Mouse (Mus musculus) heart, adult 2 months (tissue): ENCODE results near the gene Kcna5. TPM values are rescaled to one million over a fixed set of nuclear protein-coding genes. Genes with fewer than 3 reads are reported as not detected.

Experiments
- DNase-seq, 2 experiments: peaks; one replicate each; pipeline ENCODE4 v3.0.0; 2021
- H3K27ac ChIP-seq: fragments of 200-600 bp; 2 replicates; pipeline ENCODE4 v1.8.1; 2022
- H3K27me3 ChIP-seq: fragments of 200-500 bp; 2 replicates; pipeline ENCODE4 v1.6.1; 2012; ENCODE audit warnings: mild to moderate bottlenecking, low read length, inconsistent platforms, mixed read lengths; ENCODE audit not compliant: control insufficient read depth, insufficient read depth
- H3K36me3 ChIP-seq: fragments of 200-500 bp; 2 replicates; pipeline ENCODE4 v1.6.1; 2012; ENCODE audit warnings: low read length, inconsistent platforms; ENCODE audit not compliant: control insufficient read depth, insufficient read depth
- H3K4me1 ChIP-seq: fragments of 200-500 bp; 2 replicates; pipeline ENCODE4 v1.6.1; 2011; ENCODE audit warnings: low read length; ENCODE audit not compliant: control insufficient read depth, insufficient read depth
- H3K4me3 ChIP-seq: fragments of 200-600 bp; 2 replicates; pipeline ENCODE4 v1.8.1; 2022
- H3K79me2 ChIP-seq: fragments of 200-500 bp; replicated peaks from 2 replicates; pipeline ENCODE4 v1.6.1; 2012; ENCODE audit warnings: mild to moderate bottlenecking, inconsistent platforms, low read length, moderate library complexity, mixed read lengths; ENCODE audit not compliant: control insufficient read depth, insufficient read depth
- H3K9ac ChIP-seq: fragments of 200-500 bp; 2 replicates; pipeline ENCODE4 v1.6.1; 2012; ENCODE audit warnings: low read depth, mild to moderate bottlenecking, control low read depth, inconsistent platforms, low read length, mixed read lengths
- CTCF ChIP-seq: fragments of 200-600 bp; IDR thresholded peaks from 2 replicates; pipeline ENCODE4 v1.8.1; 2022; ENCODE audit warnings: antibody characterized with exemption, mild to moderate bottlenecking, moderate library complexity
- EP300 ChIP-seq: fragments of 200-500 bp; IDR thresholded peaks from 2 replicates; pipeline ENCODE4 v1.6.1; 2011; ENCODE audit warnings: low read depth, low read length, control low read depth; ENCODE audit not compliant: insufficient read depth
- POLR2A ChIP-seq: fragments of 200-500 bp; IDR thresholded peaks from 2 replicates; pipeline ENCODE4 v1.6.1; 2011; ENCODE audit warnings: mild to moderate bottlenecking, low read depth, low read length, control low read depth; ENCODE audit not compliant: insufficient read depth
- WGBS: fragments of 180-500 bp; shearing (Covaris S2); methylation state at CpG from one replicate; pipeline ENCODE4 v1.1.7; 2018; 5-methylcytosine and 5-hydroxymethylcytosine counted together
- intact Hi-C: fragments of 180-260 bp; cut with DNase I; formaldehyde crosslinking; loops from one replicate; pipeline ENCODE4 v1.15.1; 2025
- polyA plus RNA-seq: library from polyadenylated mRNA; depleted of rRNA; stranded (reverse); fragments of >200 nt; gene quantifications from 2 replicates; pipeline ENCODE4 v1.2.3, GENCODE M21; 2012
- total RNA-seq, 2 experiments: library from RNA; stranded (reverse); gene quantifications; 2 replicates each; pipeline ENCODE4 v1.2.3; 2021

Gene Kcna5
- total and polyA plus RNA-seq, 3 experiments = 15.1 to 27.1 (median 23.2) TPM

- H3K27me3 ChIP-seq = no peaks in the 10 kb centered on the region
- no peak overlapping the region for H3K4me3 ChIP-seq
- 18% methylated on average over 7 of the region's 7 CpGs for WGBS
- no peaks in the 10 kb centered on the region; the same call in 1 of the 2 replicates for H3K4me1 ChIP-seq
- TF ChIP-seq POLR2A (no peak), CTCF (peak; percentile 84), EP300 (peak; percentile 51; the same call in 1 of the 2 replicates)
- no peaks in the 10 kb centered on the region for H3K79me2 ChIP-seq
- no peak overlapping the region for H3K9ac ChIP-seq
- H3K27ac ChIP-seq = no peak overlapping the region
- DNase-seq = peak; percentile 51 to 80
- intact Hi-C loops = loop anchor here (1.0 kb wide), 1 partner anchor 138 kb away; no protein-coding TSS in a partner anchor
- no peaks in the 10 kb centered on the region for H3K36me3 ChIP-seq
These were observed 28.7 kb upstream of the Kcna5 start for GRCm38 (mm10) chr6:126563898-126564297.

DNA sequence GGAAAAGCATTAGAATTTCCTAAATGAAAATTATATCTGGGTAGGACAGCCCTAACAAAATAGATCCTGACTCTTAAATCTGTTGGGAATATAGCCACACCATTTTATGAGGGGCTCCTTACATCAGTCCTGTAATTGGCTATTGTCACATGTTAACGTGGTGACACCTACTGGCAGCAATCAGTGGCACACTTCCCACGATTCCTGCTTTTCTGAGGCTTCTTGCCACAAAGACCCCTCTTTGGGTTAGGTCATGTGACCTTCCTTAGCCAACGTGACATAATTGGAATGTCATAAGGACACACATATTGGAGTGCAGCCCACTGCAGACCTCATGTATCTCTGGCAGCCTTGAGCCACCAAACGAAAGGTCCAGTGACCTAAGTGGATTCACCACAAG is 26.5 kb upstream of the Kcna5 start:
- no peak overlapping the region for H3K4me3 ChIP-seq
- H3K27ac ChIP-seq = no peak overlapping the region
- intact Hi-C loops = no loop called here
- TF ChIP-seq CTCF (peak; percentile 50), EP300 (no peak), POLR2A (no peak)
- H3K9ac ChIP-seq = no peak overlapping the region
- no peaks in the 10 kb centered on the region for H3K79me2 ChIP-seq
- no peak for DNase-seq
- no peaks in the 10 kb centered on the region; the same call in 1 of the 2 replicates for H3K4me1 ChIP-seq
- 29% methylated on average over 4 of the region's 4 CpGs for WGBS
- H3K36me3 ChIP-seq = no peaks in the 10 kb centered on the region
- no peaks in the 10 kb centered on the region for H3K27me3 ChIP-seq

DNA sequence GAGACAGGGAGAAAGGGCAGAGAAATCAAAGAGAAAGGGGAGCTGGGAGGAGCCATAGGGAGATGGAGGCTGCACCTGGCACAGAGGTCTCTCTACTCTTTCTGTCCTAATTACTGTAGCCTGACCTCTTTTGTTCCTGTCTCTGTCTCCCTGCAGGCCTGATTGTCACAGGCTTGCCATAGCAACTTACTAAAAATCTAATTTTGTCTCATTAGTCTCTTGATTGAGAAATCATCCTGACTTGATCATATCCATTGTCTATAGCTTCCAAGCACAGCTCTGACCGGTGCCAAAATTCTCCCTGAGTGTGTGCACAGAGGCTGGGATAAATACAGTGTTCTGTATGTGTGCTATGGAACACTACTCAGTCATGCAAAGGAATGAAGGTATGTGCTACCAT is 25.5 kb upstream of the Kcna5 start:
- Histone ChIP-seq H3K4me3 (no peak overlapping the region), H3K9ac (no peak overlapping the region), H3K27ac (no peak overlapping the region), H3K27me3 (no peaks in the 10 kb centered on the region), H3K4me1 (no peaks in the 10 kb centered on the region; the same call in 1 of the 2 replicates), H3K36me3 (no peaks in the 10 kb centered on the region), H3K79me2 (no peaks in the 10 kb centered on the region)
- WGBS = 85% methylated on average over 1 of the region's 1 CpGs
- DNase-seq = no peak
- intact Hi-C loops = no loop called here
- no peak for TF ChIP-seq POLR2A
- TF ChIP-seq EP300 = no peak
- TF ChIP-seq CTCF = no peak

GRCm38 (mm10) chr6:126560036-126560435 is 24.8 kb upstream of the Kcna5 start:
- no peak overlapping the region for H3K9ac ChIP-seq
- no peaks in the 10 kb centered on the region for H3K27me3 ChIP-seq
- WGBS = 33% methylated on average over 8 of the region's 8 CpGs
- intact Hi-C loops = no loop called here
- DNase-seq = peak in 1 of 2 experiments; percentile 11
- no peaks in the 10 kb centered on the region for H3K79me2 ChIP-seq
- no peak overlapping the region for H3K4me3 ChIP-seq
- H3K4me1 ChIP-seq = no peaks in the 10 kb centered on the region; the same call in 1 of the 2 replicates
- no peaks in the 10 kb centered on the region for H3K36me3 ChIP-seq
- H3K27ac ChIP-seq = no peak overlapping the region
- TF ChIP-seq EP300 (no peak), POLR2A (no peak), CTCF (no peak)

DNA sequence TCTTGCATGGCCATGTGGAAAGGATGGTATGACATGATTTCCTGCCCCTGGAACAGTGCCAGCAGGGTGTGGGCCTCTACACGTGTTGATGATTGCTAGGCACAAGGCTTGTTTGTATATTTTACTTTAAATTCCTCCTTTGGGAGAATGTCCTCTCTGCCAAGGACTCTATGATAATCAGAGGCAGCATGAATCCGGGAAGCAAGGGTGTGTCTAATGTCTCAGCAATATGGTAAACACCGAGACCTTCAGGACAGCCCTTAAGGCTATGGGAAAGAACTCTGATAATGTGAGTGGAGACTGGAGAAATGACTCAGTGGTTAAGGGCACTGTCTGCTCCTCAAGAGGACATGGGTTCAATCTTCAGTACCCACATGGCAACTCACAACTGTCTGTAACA is 23.1 kb upstream of the Kcna5 start:
- Histone ChIP-seq H3K9ac (no peak overlapping the region), H3K36me3 (no peaks in the 10 kb centered on the region), H3K4me1 (no peaks in the 10 kb centered on the region; the same call in 1 of the 2 replicates), H3K27ac (no peak overlapping the region), H3K79me2 (no peaks in the 10 kb centered on the region), H3K27me3 (no peaks in the 10 kb centered on the region), H3K4me3 (no peak overlapping the region)
- no peak for DNase-seq
- TF ChIP-seq CTCF (no peak), EP300 (no peak), POLR2A (no peak)
- intact Hi-C loops = no loop called here
- WGBS = 29% methylated on average over 3 of the region's 3 CpGs

DNA sequence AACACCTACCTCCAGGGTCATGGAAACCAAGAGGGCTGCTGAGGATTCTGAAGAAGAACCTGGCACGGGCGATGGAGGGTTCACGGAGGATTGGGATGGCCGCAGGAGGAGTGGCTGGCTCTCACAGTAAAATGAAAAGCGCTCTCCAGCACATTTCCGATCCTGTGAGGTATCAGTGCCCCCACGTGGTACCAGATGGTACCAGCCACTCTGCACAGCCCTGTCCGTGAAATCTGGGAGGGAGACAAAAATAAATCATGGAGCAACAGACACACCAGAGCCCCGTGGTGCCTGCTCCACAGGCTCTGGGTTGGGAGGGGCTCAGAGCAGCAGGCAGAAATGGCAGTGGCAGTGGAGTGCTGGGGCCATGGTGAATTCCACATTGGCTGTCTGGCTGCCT is 18.6 kb upstream of the Kcna5 start:
- H3K79me2 ChIP-seq = no peaks in the 10 kb centered on the region
- intact Hi-C loops = loop anchor here (5.0 kb wide), 1 partner anchor 387 kb away; the partner anchor contains the start of gene Ntf3

More for the DNA sequence above, 18.6 kb upstream of the Kcna5 start:
- TF ChIP-seq EP300 = 0 out of 2 replicates have a peak, but pooled peaks have one; percentile 37
- TF ChIP-seq CTCF = peak; percentile 73
- no peak for TF ChIP-seq POLR2A
- Histone ChIP-seq H3K27ac (no peak overlapping the region), H3K4me1 (no peaks in the 10 kb centered on the region; the same call in 1 of the 2 replicates), H3K4me3 (no peak overlapping the region), H3K9ac (no peak overlapping the region), H3K36me3 (no peaks in the 10 kb centered on the region), H3K27me3 (no peaks in the 10 kb centered on the region)
- WGBS = 18% methylated on average over 9 of the region's 9 CpGs
- DNase-seq = peak; percentile 30 to 52
